Mouse (Mus musculus) myocyte (in vitro differentiated cells): ENCODE results near the gene Dusp2. TPM values are rescaled to one million over a fixed set of nuclear protein-coding genes. Genes with fewer than 3 reads are reported as not detected.

ENCODE experiments used
- H3K27me3 ChIP-seq: one replicate; pipeline ENCODE4 v1.6.1; 2011; ENCODE audit not compliant: control insufficient read depth, insufficient read depth, insufficient read length
- H3K36me3 ChIP-seq: one replicate; pipeline ENCODE4 v1.6.1; 2011; ENCODE audit not compliant: control insufficient read depth, insufficient read depth
- H3K4me2 ChIP-seq: one replicate; pipeline ENCODE4 v1.6.1; 2011; ENCODE audit warnings: low read depth, control low read depth
- H3K4me3 ChIP-seq: one replicate; pipeline ENCODE4 v1.5.1; 2011; ENCODE audit warnings: mild to moderate bottlenecking, control low read depth, moderate library complexity
- H3K79me2 ChIP-seq: one replicate; pipeline ENCODE4 v1.6.1; 2011; ENCODE audit not compliant: control insufficient read depth, insufficient read depth
- H3ac ChIP-seq: one replicate; pipeline ENCODE4 v1.6.1; 2011; ENCODE audit not compliant: control insufficient read depth, insufficient read length
- CEBPB ChIP-seq: IDR thresholded peaks from 2 replicates; pipeline ENCODE4 v1.6.1; 2011; ENCODE audit warnings: mild to moderate bottlenecking, moderate library complexity; ENCODE audit not compliant: poor library complexity, insufficient read depth, severe bottlenecking
- E2F4 ChIP-seq: IDR thresholded peaks from one replicate; pipeline ENCODE4 v1.6.1; 2011; ENCODE audit warnings: mild to moderate bottlenecking, control low read depth, moderate library complexity; ENCODE audit not compliant: insufficient read depth
- MAX ChIP-seq: IDR thresholded peaks from one replicate; pipeline ENCODE4 v1.6.1; 2011; ENCODE audit warnings: low read depth, mild to moderate bottlenecking, control low read depth
- MYOD1 ChIP-seq, 3 experiments: IDR thresholded peaks; one replicate each; pipeline ENCODE4 v1.6.1; 2011; ENCODE audit warnings: control low read depth in 2 of 3, low read depth in 2 of 3, mild to moderate bottlenecking in 2 of 3, moderate library complexity in 1 of 3; ENCODE audit not compliant: insufficient read length in 2 of 3, control insufficient read depth in 1 of 3
- MYOG ChIP-seq, 3 experiments: IDR thresholded peaks; one replicate each; pipeline ENCODE4 v1.6.1; 2011; ENCODE audit warnings: control low read depth in 2 of 3, low read depth in 2 of 3, mild to moderate bottlenecking in 2 of 3; ENCODE audit not compliant: insufficient read length in 2 of 3, control insufficient read depth in 1 of 3, insufficient read depth in 1 of 3
- POLR2A ChIP-seq: IDR thresholded peaks from one replicate; pipeline ENCODE4 v1.6.1; 2011; ENCODE audit warnings: low read depth, mild to moderate bottlenecking, control low read depth, moderate library complexity; ENCODE audit not compliant: insufficient read length
- POLR2AphosphoS2 ChIP-seq: IDR thresholded peaks from one replicate; pipeline ENCODE4 v1.6.1; 2011; ENCODE audit warnings: low read depth, control low read depth; ENCODE audit not compliant: insufficient read length
- REST ChIP-seq: IDR thresholded peaks from one replicate; pipeline ENCODE4 v1.6.1; 2011; ENCODE audit warnings: mild to moderate bottlenecking, control low read depth, moderate library complexity; ENCODE audit not compliant: insufficient read depth, insufficient read length
- SRF ChIP-seq: IDR thresholded peaks from one replicate; pipeline ENCODE4 v1.6.1; 2011; ENCODE audit warnings: low read depth; ENCODE audit not compliant: control insufficient read depth, insufficient read length
- TCF12 ChIP-seq: IDR thresholded peaks from one replicate; pipeline ENCODE4 v1.6.1; 2011; ENCODE audit warnings: mild to moderate bottlenecking, control low read depth; ENCODE audit not compliant: poor library complexity, insufficient read depth, severe bottlenecking
- TCF3 ChIP-seq: IDR thresholded peaks from one replicate; pipeline ENCODE4 v1.6.1; 2011; ENCODE audit warnings: low read depth, control low read depth; ENCODE audit not compliant: insufficient read length
- USF1 ChIP-seq: IDR thresholded peaks from one replicate; pipeline ENCODE4 v1.6.1; 2011; ENCODE audit warnings: low read depth, mild to moderate bottlenecking, control low read depth, moderate library complexity
- polyA plus RNA-seq: library from polyadenylated mRNA; unstranded; fragments of >200 nt; fragmentation: generic; extraction: Trizol; gene quantifications from one replicate; pipeline ENCODE4 v1.2.1, GENCODE M21; 2012; ENCODE audit warnings: missing spikeins

Gene Dusp2
- polyA plus RNA-seq, 1 experiment: 4.5 TPM

DNA sequence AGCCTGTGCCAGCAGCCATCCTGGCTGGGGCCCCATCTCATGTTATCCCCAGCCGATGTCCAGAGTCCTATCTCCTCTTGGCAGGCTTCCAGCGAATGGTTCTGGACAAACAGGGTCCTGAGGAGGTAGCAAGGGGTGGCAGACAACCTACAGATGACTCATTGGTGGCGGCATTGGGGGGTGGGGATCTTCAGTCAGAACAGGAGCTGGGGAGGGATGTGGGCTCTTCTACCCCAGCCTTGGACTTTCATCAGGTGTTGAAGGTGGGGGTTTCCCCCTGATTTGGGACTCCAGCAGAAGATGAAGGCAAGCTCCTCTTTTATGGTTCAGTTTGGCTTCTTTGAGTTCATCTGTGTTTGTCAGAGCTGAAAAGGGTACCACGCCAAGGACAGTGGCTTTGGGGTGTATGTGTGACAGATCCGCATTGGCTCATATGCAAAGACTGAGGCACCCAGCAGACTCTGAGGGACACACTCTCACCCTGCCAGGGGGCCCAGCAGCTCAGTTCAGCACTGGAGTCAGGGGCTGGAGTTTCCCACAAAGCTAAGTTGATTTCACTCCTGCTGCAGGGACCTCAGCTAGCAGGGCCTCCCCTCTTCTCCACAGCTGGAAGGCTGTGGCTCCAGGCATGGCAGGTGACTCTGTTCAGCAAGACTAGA, 1.9 kb upstream of the Dusp2 start:
- H3K4me2 ChIP-seq: peak overlapping the region; percentile 51
- no peak overlapping the region for H3K4me3 ChIP-seq
- TF ChIP-seq POLR2AphosphoS2: no peak
- TF ChIP-seq USF1: no peak
- no peak for TF ChIP-seq REST
- TF ChIP-seq TCF3: no peak
- TF ChIP-seq E2F4: no peak
- TF ChIP-seq CEBPB: no peak
- TF ChIP-seq MAX: no peak
- no peak for TF ChIP-seq SRF
- TF ChIP-seq POLR2A: no peak
- no peak for TF ChIP-seq MYOG (IDR thresholded peaks at IDR 0.05; ENCODE audit: control insufficient read depth in 1 of 3, insufficient read depth in 1 of 3, insufficient read length in 2 of 3, low read depth in 2 of 3)
- no peak for TF ChIP-seq MYOD1 (IDR thresholded peaks at IDR 0.05; ENCODE audit: control insufficient read depth in 1 of 3, insufficient read length in 2 of 3, low read depth in 2 of 3)
- TF ChIP-seq TCF12: no peak
- no peaks in the 10 kb centered on the region for H3K36me3 ChIP-seq
- H3K27me3 ChIP-seq: no peaks in the 10 kb centered on the region
- no peaks in the 10 kb centered on the region for H3K79me2 ChIP-seq
- no peak overlapping the region for H3ac ChIP-seq

GRCm38 (mm10) chr2:127335078-127335541, 849 bp upstream of the Dusp2 start:
- Histone ChIP-seq H3K4me2 (peak overlapping the region; percentile 3), H3K36me3 (no peaks in the 10 kb centered on the region), H3K27me3 (no peaks in the 10 kb centered on the region), H3K4me3 (peak overlapping the region; percentile 29), H3ac (no peak overlapping the region), H3K79me2 (no peaks in the 10 kb centered on the region)
- TF ChIP-seq REST: no peak
- TF ChIP-seq TCF3: no peak
- TF ChIP-seq CEBPB: no peak
- TF ChIP-seq POLR2A: no peak
- TF ChIP-seq MYOD1 (IDR thresholded peaks at IDR 0.05; ENCODE audit: control insufficient read depth in 1 of 3, insufficient read length in 2 of 3, low read depth in 2 of 3): no peak

- Histone ChIP-seq H3K4me2 (peak overlapping the region; percentile 85), H3K79me2 (no peaks in the 10 kb centered on the region), H3K27me3 (no peaks in the 10 kb centered on the region), H3K4me3 (peak overlapping the region; percentile 29), H3K36me3 (no peaks in the 10 kb centered on the region), H3ac (peak overlapping the region; percentile 72)
- TF ChIP-seq MYOG (IDR thresholded peaks at IDR 0.05; ENCODE audit: control insufficient read depth in 1 of 3, insufficient read depth in 1 of 3, insufficient read length in 2 of 3, low read depth in 2 of 3) (no peak), TCF3 (no peak), REST (no peak), CEBPB (no peak), POLR2AphosphoS2 (no peak), MAX (no peak), E2F4 (no peak), MYOD1 (IDR thresholded peaks at IDR 0.05; ENCODE audit: control insufficient read depth in 1 of 3, insufficient read length in 2 of 3, low read depth in 2 of 3) (no peak), POLR2A (no peak), USF1 (no peak), SRF (no peak), TCF12 (no peak)
These were observed 506 bp downstream of the Dusp2 start for GRCm38 (mm10) chr2:127336497-127336832.

DNA sequence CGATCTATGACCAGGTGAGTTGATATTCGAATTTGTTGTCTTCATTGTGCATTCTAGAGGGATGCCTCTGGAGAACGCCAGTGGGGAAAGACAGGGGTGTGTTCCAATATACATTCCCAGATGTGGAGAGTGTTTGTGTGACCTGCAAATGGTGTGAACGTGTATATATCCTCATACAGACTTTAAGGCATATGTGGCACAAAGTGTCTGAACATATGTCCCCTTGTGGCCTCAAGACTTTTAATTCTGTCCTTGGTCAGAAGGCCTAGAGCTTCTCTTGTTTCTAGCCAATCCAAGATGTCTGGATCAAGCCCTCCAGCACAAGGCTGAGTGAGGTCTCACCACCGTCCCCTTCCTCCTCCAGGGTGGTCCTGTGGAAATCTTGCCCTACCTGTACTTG, 926 bp downstream of the Dusp2 start:
- no peaks in the 10 kb centered on the region for H3K36me3 ChIP-seq
- H3ac ChIP-seq: peak overlapping the region; percentile 72
- H3K79me2 ChIP-seq: no peaks in the 10 kb centered on the region
- H3K27me3 ChIP-seq: no peaks in the 10 kb centered on the region
- H3K4me2 ChIP-seq: peak overlapping the region; percentile 85
- TF ChIP-seq TCF3 (no peak), E2F4 (no peak), POLR2A (no peak), SRF (no peak), CEBPB (no peak), TCF12 (no peak), MYOG (IDR thresholded peaks at IDR 0.05; ENCODE audit: control insufficient read depth in 1 of 3, insufficient read depth in 1 of 3, insufficient read length in 2 of 3, low read depth in 2 of 3) (no peak), REST (no peak), MYOD1 (IDR thresholded peaks at IDR 0.05; ENCODE audit: control insufficient read depth in 1 of 3, insufficient read length in 2 of 3, low read depth in 2 of 3) (no peak), POLR2AphosphoS2 (no peak), USF1 (no peak), MAX (no peak)
- H3K4me3 ChIP-seq: peak overlapping the region; percentile 29

- Histone ChIP-seq H3K79me2 (no peaks in the 10 kb centered on the region), H3K36me3 (no peaks in the 10 kb centered on the region), H3K4me3 (peak overlapping the region; percentile 29), H3ac (no peak overlapping the region), H3K4me2 (peak overlapping the region; percentile 85), H3K27me3 (no peaks in the 10 kb centered on the region)
- TF ChIP-seq USF1 (no peak), SRF (no peak), REST (no peak), MYOD1 (IDR thresholded peaks at IDR 0.05; ENCODE audit: control insufficient read depth in 1 of 3, insufficient read length in 2 of 3, low read depth in 2 of 3) (peak in 1 of 3 experiments; percentile 14), POLR2A (no peak)
These were observed 1.6 kb downstream of the Dusp2 start for GRCm38 (mm10) chr2:127337531-127337930.
